Mouse (Mus musculus): ENCODE data around the gene Dnaaf2. TPM values are rescaled to one million over a fixed set of nuclear protein-coding genes. Genes with fewer than 3 reads are reported as not detected.

Dnaaf2 gene
- 11.1 and 13.5 TPM in 2 replicates for polyA plus RNA-seq (2015; fragmentation: Nextera tagmentation; extraction: Ambion mirVana)

DNA sequence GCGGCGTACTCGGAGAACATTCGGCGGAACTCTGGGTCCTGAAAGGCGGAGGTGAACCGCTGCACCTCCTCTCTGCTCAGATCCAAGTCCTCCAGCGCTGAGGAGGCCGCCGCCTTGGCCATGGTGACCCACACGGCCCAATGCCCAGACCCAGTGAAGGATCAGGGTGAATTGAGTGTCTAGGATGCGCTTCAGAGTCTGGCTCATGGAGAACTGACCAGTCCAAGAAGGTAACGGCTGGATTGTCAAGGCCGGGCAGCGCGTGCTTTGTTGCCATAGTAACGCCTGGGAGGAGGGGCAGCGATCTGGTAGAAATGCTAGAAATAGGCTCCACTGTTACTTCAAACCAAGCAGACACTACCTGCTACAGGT lies at the start of gene Dnaaf2:
TSS of gene Dnaaf2 (minus strand) at position 266 of the 372 bp plus-strand sequence.
- H3K9me3 ChIP-seq (replicated peaks) = no peaks in the 10 kb centered on the region
- WGBS = under 1% methylated on average over 18 of the region's 18 CpGs

DNA sequence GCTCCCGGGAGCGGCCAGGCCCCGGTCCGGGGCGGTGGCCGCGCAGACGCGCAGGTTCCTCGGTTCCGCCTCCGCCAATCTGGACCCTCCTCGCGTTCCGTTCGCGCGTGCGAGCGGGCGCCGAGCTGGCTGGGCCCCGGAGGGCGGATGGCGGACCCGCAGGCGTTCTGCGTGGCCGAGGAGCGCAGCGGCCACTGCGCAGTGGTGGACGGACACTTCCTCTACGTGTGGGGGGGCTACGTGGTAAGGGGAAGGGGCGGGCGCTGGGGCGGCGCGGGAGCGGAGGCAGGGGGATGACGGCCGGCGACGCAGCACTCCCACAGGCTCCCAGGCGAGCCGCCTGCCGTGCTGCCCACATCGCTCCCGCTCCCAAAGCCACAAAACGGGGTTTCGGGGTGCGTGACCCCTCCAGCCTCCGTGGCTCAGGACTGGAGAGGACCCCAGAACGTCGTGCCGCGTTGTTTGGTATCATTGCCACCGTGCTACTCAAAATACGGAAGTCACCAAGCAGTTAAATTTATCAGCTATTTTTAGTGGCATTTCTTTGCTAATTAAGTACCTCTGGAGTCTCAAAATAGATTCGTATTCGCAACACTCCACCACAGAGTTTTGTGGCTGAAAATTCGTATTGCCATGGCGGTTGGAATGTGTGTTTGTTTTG lies 43.7 kb upstream of the Dnaaf2 start:
- Histone ChIP-seq H3K9me3 (replicated peaks) (no peaks in the 10 kb centered on the region), H3K4me1 (peaks cover 10% of the 10 kb centered on the region; the same call in 1 of the 2 replicates), H3K9ac (peak overlapping the region; percentile 86), H3K36me3 (ENCODE audit: poor library complexity, severe bottlenecking) (no peaks in the 10 kb centered on the region), H3K4me3 (peak overlapping the region; percentile 71), H3K4me2 (peak overlapping the region; percentile 78), H3K27me3 (no peaks in the 10 kb centered on the region), H3K27ac (peak overlapping the region; percentile 63)
- WGBS = under 1% methylated on average over 52 of the region's 64 CpGs
- ATAC-seq = peak; percentile 95

More for the DNA sequence above, at the start of gene Dnaaf2:
- Histone ChIP-seq H3K4me3 (peak within 1 kb of the TSS; percentile 93), H3K4me2 (peak within 1 kb of the TSS; percentile 91), H3K27me3 (no peaks in the 10 kb centered on the region), H3K36me3 (ENCODE audit: poor library complexity, severe bottlenecking) (peaks cover 32% of the 10 kb centered on the region), H3K9ac (peak within 1 kb of the TSS; percentile 90), H3K27ac (peak within 1 kb of the TSS; percentile 91), H3K4me1 (peaks cover 29% of the 10 kb centered on the region)
- peak; percentile 25 for ATAC-seq

DNA sequence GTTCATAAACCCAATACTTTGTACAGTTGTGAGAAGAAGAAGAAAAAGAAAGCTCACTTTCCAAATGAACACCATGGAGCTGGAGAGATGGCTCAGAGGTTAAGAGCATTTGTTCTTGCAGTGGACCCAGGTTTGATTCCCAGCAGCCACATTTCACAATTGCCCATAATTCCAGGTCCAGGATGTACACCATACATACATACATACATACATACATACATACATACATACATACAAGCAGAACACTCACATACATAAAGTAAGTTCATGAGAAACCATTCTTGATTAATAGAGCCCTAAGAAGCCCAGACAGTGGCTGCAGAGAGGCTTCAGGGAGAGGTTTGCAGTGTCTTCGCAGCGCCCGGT lies 43.2 kb upstream of the Dnaaf2 start:
- Histone ChIP-seq H3K4me3 (peak overlapping the region; percentile 71), H3K9ac (peak overlapping the region; percentile 86), H3K27me3 (no peaks in the 10 kb centered on the region), H3K4me2 (peak overlapping the region; percentile 78), H3K27ac (peak overlapping the region; percentile 63), H3K36me3 (ENCODE audit: poor library complexity, severe bottlenecking) (no peaks in the 10 kb centered on the region), H3K4me1 (peaks cover 10% of the 10 kb centered on the region; the same call in 1 of the 2 replicates), H3K9me3 (replicated peaks) (no peaks in the 10 kb centered on the region)
- ATAC-seq = no peak; the same call in 1 of the 2 replicates
- 0% methylated on average over 3 of the region's 3 CpGs for WGBS

DNA sequence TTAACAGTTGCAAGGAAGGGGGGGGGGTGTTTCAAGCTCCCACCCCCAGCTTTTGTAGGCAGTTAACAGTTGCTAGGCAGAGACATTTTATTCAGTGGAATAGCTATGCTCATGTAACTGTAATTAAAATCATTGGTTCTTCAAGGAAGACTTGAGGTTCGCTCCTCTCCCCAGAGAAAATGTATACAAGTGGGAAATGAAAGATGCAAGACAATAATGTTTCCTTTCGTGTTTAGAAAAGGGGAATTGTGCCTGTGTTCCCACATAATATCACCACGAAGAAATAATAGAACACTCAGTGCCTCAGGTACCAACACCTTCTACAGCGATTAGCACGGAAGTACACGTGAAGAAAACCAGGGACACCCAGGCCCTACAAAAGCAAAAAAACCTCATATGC lies 42.6 kb upstream of the Dnaaf2 start, which contains the start of gene Klhdc1:
TSS of gene Klhdc1 (plus strand) at position 301 of the 400 bp plus-strand sequence.
- Histone ChIP-seq H3K27me3 (no peaks in the 10 kb centered on the region), H3K9ac (peak within 1 kb of the TSS; percentile 86), H3K4me3 (peak within 1 kb of the TSS; percentile 71), H3K9me3 (replicated peaks) (no peaks in the 10 kb centered on the region), H3K4me1 (peaks cover 10% of the 10 kb centered on the region; the same call in 1 of the 2 replicates), H3K36me3 (ENCODE audit: poor library complexity, severe bottlenecking) (no peaks in the 10 kb centered on the region), H3K27ac (peak within 1 kb of the TSS; percentile 63), H3K4me2 (peak within 1 kb of the TSS; percentile 78)
- WGBS = 73% methylated on average over 6 of the region's 6 CpGs
- ATAC-seq = no peak

DNA sequence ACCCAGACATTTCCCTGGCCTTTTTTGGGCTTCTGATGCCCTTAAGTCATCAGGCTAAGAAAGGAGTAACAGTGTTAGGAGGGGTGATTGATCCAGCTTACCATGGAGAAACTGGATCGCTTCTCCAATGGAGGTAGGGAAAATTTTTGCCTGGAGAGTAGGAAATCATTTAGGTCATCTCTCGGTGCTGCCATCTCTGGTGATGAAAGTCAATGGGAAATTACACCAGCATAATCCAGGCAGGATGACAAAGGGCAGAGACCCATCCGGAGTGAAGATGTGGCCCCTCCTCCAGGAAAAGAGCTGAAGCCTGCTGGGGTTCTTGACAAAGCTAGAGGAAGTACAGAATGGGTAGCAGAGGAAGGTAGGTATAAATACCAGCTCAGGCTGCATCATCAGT lies 40.1 kb upstream of the Dnaaf2 start:
- Histone ChIP-seq H3K9ac (no peak overlapping the region), H3K36me3 (ENCODE audit: poor library complexity, severe bottlenecking) (no peaks in the 10 kb centered on the region), H3K27ac (no peak overlapping the region), H3K9me3 (replicated peaks) (no peaks in the 10 kb centered on the region), H3K4me1 (peaks cover 10% of the 10 kb centered on the region; the same call in 1 of the 2 replicates), H3K27me3 (no peaks in the 10 kb centered on the region), H3K4me3 (no peak overlapping the region), H3K4me2 (no peak overlapping the region)
- ATAC-seq = no peak
- 53% methylated on average over 3 of the region's 3 CpGs for WGBS

DNA sequence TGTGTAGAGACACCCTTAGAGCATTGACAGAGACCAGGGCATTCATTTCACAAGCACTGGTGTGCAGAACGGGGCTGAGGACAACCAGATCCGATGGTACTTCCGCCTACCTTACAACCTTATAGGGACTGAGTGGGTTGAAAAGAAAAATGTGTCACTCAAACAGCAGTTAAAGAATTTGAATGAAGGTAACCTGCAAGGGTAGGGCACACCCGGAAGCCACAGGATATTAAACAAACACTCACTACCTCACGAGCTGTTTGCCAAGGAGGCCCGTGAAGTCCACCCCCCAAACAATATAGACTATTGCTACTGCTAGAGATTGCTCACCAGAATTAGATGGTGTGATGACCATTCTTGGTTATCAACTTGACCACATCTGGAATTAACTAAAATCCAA lies 37.6 kb upstream of the Dnaaf2 start:
- Histone ChIP-seq H3K4me2 (no peak overlapping the region), H3K9me3 (replicated peaks) (no peaks in the 10 kb centered on the region), H3K36me3 (ENCODE audit: poor library complexity, severe bottlenecking) (no peaks in the 10 kb centered on the region), H3K27me3 (no peaks in the 10 kb centered on the region), H3K27ac (no peak overlapping the region), H3K4me3 (no peak overlapping the region), H3K9ac (no peak overlapping the region), H3K4me1 (peaks cover 2% of the 10 kb centered on the region; the same call in 1 of the 2 replicates)
- 91% methylated on average over 6 of the region's 6 CpGs for WGBS
- ATAC-seq = no peak

DNA sequence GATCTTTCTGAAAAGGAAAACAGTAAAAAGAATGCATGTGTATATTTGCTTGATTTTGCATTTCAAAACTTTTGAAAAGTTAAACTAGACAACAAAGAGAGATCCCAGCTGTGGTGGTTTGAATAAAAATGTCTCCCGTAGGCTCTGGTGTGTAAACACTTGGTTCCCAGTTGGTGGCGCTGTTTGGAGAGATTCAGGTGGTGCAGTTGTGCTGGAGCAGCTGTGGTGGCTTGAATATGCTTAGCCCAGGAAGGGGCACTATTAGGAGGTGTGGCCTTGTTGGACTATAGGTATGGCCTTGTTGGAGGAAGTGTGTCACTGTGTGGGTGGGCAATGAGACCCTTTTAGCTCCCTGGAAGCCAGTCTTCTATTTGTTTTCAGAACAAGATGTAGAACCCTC lies 31.0 kb upstream of the Dnaaf2 start:
- H3K9ac ChIP-seq = no peak overlapping the region
- H3K4me1 ChIP-seq = peaks cover 7% of the 10 kb centered on the region
- no peak for ATAC-seq
- H3K9me3 ChIP-seq (replicated peaks) = no peaks in the 10 kb centered on the region
- H3K36me3 ChIP-seq (ENCODE audit: poor library complexity, severe bottlenecking) = peaks cover 5% of the 10 kb centered on the region; the same call in 1 of the 2 replicates
- H3K27ac ChIP-seq = no peak overlapping the region
- H3K4me2 ChIP-seq = no peak overlapping the region
- 70% methylated on average over 2 of the region's 2 CpGs for WGBS
- H3K4me3 ChIP-seq = no peak overlapping the region
- no peaks in the 10 kb centered on the region for H3K27me3 ChIP-seq

DNA sequence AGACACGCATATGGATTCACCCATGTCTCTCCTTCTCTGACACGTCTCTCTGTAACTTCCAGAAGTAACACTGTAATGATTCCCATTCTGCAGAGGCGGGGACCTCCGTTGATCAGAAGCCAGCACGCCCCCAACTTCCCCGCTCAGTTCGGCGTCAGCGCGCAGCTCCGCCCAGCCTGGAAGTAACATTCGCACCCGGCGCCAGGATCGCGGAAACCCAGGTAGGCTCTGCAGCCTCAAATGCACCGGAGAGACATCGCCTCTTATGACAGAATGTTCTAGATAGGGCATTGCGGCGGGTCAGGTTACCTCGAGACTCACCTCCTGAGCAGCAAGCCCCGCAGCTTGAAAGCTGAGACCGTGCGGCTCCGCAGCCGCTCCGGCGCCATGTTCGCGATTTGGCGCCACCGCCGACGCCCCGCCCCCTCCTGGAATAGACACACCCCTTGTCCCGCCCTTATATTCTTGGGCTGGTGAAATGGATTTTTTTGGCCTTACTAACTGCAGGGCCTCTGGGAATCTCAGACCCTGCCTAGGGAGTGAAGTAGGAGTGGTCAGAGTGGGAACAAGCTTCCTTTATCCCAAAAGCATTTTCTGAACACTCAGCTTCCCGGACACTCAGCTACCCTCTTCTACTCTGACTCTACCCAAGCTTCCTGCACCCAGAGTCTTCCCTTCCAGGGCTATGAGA lies 29.7 kb upstream of the Dnaaf2 start, which contains the start of gene Pole2:
TSS of gene Pole2 (minus strand) at position 420 of the 691 bp plus-strand sequence.
- Histone ChIP-seq H3K9ac (peak within 1 kb of the TSS; percentile 68), H3K27ac (no peak within 1 kb of the TSS; the same call in none of the 2 replicates), H3K36me3 (ENCODE audit: poor library complexity, severe bottlenecking) (peaks cover 10% of the 10 kb centered on the region), H3K27me3 (no peaks in the 10 kb centered on the region), H3K4me3 (peak within 1 kb of the TSS; percentile 67), H3K4me1 (peaks cover 7% of the 10 kb centered on the region), H3K9me3 (replicated peaks) (no peaks in the 10 kb centered on the region), H3K4me2 (peak within 1 kb of the TSS; percentile 63)
- peak; percentile 96 for ATAC-seq
- WGBS = under 1% methylated on average over 37 of the region's 37 CpGs

DNA sequence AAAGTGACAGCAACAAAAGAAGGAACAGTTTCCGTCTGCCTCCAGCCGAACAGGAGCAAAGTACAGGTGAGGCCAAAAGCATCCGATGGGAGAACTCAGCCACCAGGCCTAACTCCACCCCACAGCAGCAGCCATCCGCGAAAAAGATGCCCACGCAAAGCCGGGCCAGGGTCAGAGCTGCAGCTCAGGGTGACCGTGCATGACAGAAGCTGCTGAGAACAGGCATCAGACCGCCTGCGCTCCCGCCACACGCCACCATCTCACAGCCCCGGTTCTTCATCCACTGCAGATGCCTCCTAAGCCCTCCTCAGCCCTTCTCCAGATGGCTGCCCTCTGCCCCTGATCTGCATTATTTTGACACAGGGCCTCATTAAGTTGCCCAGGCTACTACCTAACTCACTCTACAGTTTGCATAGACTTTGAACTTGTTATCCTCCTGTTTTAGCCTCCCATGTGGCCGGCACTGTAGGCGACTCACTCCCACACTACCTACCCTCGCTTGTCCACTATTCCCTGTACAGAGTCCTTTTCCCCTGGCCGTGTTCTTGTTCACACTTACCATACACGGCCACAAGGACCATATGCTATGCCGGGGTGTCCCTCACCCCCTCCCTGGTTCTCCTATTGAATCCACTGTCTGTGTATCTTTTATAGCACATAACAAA lies 22.5 kb upstream of the Dnaaf2 start:
- Histone ChIP-seq H3K27ac (no peak overlapping the region), H3K9ac (no peak overlapping the region), H3K9me3 (replicated peaks) (no peaks in the 10 kb centered on the region), H3K27me3 (no peaks in the 10 kb centered on the region), H3K4me1 (no peaks in the 10 kb centered on the region), H3K36me3 (ENCODE audit: poor library complexity, severe bottlenecking) (peaks cover 43% of the 10 kb centered on the region), H3K4me3 (no peak overlapping the region), H3K4me2 (no peak overlapping the region)
- no peak for ATAC-seq
- WGBS = 93% methylated on average over 19 of the region's 19 CpGs

DNA sequence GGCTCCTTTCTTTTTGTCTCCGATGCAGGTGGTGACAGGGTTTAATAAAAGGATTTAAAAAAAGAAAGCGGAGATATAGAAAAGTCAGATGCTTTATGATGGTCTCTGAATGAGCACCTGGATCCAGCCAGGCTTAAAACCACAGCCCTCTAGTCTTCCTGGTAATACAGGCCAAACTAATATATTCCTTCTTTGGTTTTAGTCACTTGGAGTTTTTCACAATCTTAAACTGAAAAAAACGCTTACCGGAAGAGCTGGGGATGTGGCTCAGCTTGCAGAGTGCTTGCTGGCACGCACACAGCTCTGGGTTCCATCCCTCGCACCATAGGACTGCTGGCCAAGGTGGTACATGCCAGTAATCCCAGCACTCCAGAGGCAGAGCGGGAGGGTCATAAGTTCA lies 18.4 kb upstream of the Dnaaf2 start:
- ATAC-seq = no peak
- Histone ChIP-seq H3K9me3 (replicated peaks) (no peaks in the 10 kb centered on the region), H3K4me3 (no peak overlapping the region), H3K36me3 (ENCODE audit: poor library complexity, severe bottlenecking) (peaks cover 62% of the 10 kb centered on the region), H3K27ac (no peak overlapping the region), H3K4me1 (no peaks in the 10 kb centered on the region), H3K27me3 (no peaks in the 10 kb centered on the region), H3K9ac (no peak overlapping the region), H3K4me2 (no peak overlapping the region)
- WGBS = 94% methylated on average over 7 of the region's 7 CpGs

DNA sequence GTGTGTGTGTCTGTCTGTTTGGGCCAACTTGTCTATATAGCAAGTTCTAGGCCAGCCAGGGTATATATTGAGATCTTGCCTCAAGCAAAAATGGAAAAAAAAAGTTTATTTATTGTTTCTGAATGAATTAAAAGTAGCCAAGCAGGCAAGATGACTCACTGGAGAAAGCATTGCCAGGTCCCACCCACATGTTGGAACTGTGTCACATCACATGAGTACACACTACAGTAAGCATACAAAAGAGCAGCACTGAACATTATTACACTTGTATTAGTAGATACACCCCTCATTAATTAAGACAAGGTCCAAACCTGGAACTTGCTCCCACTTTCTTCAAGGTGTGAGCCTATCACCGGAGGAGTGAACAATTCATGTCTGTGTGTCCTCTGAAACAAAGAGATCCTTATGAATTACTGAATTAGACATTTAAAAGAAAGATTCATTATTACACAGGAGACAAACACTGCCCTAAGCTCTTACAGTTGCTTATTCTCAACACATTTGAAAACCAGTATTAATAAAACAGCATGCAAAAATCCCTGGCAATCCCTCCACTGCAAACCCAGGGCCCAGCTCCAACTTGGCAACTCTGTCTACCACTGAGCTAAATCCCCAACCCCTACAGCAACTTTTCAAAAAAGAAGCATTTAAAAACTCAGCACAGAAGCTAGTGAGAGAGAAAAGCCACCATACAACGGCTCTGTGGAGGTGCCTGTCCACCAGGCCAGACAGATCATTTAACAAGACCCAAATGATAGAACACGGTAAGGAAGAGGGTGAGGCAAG lies 17.0 kb upstream of the Dnaaf2 start:
- Histone ChIP-seq H3K4me2 (no peak overlapping the region), H3K9me3 (replicated peaks) (no peaks in the 10 kb centered on the region), H3K9ac (no peak overlapping the region), H3K4me1 (no peaks in the 10 kb centered on the region), H3K36me3 (ENCODE audit: poor library complexity, severe bottlenecking) (peaks cover 58% of the 10 kb centered on the region), H3K4me3 (no peak overlapping the region), H3K27me3 (no peaks in the 10 kb centered on the region), H3K27ac (no peak overlapping the region)
- WGBS = 85% methylated on average over 3 of the region's 3 CpGs
- peak; percentile 51; the same call in 1 of the 2 replicates for ATAC-seq

Measured in forebrain, embryonic 13.5 days (tissue).